Mouse (Mus musculus): ENCODE data around the gene 4930544D05Rik. TPM values are rescaled to one million over a fixed set of nuclear protein-coding genes. Genes with fewer than 3 reads are reported as not detected.
A peak's percentile ranks its signal among the peaks of the same experiment; 100 is the strongest.

Gene 4930544D05Rik
- polyA plus RNA-seq, 1 experiment from 2014 or later = not detected

GRCm38 (mm10) chr11:70653345-70654197, 37.9 kb downstream of the 4930544D05Rik start:
- Histone ChIP-seq H3K27ac (replicated peaks) (peak overlapping the region; percentile 100), H3K36me3 (ENCODE audit: control insufficient read depth, insufficient read depth, low read length) (peaks cover 14% of the 10 kb centered on the region), H3K4me3 (ENCODE audit: low read depth, low read length) (peak overlapping the region; percentile 100), H3K9me3 (ENCODE audit: control insufficient read depth, low read length) (no peaks in the 10 kb centered on the region), H3K27me3 (ENCODE audit: control insufficient read depth, insufficient read depth, low read length) (no peaks in the 10 kb centered on the region), H3K9ac (ENCODE audit: low read length) (peak overlapping the region; percentile 99), H3K4me1 (replicated peaks; ENCODE audit: control insufficient read depth, insufficient read depth) (peaks cover 5% of the 10 kb centered on the region; the same call in 1 of the 2 replicates), H3K4me2 (replicated peaks; ENCODE audit: low read depth) (peak overlapping the region; percentile 90)
- peak; percentile 51 for ATAC-seq (ENCODE audit: low FRiP score, low TSS enrichment)
- peak; percentile 83 for DNase-seq (ENCODE audit: low spot score)
- TF ChIP-seq EP300 (optimal IDR thresholded peaks at IDR 0.05) (peak; percentile 21), CTCF (IDR thresholded peaks at IDR 0.05; ENCODE audit: low read depth) (no peak; the same call in 1 of the 2 replicates)
- under 1% methylated on average over 45 of the region's 63 CpGs for WGBS

GRCm38 (mm10) chr11:70654198-70654922, 38.7 kb downstream of the 4930544D05Rik start, which contains the start of gene Pfn1:
Gene Pfn1 (minus strand): TSS chr11:70654644.
- H3K9me3 ChIP-seq (ENCODE audit: control insufficient read depth, low read length) = no peaks in the 10 kb centered on the region
- H3K4me1 ChIP-seq (replicated peaks; ENCODE audit: control insufficient read depth, insufficient read depth) = peaks cover 5% of the 10 kb centered on the region; the same call in 1 of the 2 replicates
- H3K4me2 ChIP-seq (replicated peaks; ENCODE audit: low read depth) = peak within 1 kb of the TSS; percentile 90
- H3K9ac ChIP-seq (ENCODE audit: low read length) = peak within 1 kb of the TSS; percentile 99
- WGBS = under 1% methylated on average over 44 of the region's 61 CpGs
- peak within 1 kb of the TSS; percentile 100 for H3K4me3 ChIP-seq (ENCODE audit: low read depth, low read length)
- H3K36me3 ChIP-seq (ENCODE audit: control insufficient read depth, insufficient read depth, low read length) = peaks cover 10% of the 10 kb centered on the region
- peak; percentile 53 for ATAC-seq (ENCODE audit: low FRiP score, low TSS enrichment)
- TF ChIP-seq CTCF (IDR thresholded peaks at IDR 0.05; ENCODE audit: low read depth) (no peak; the same call in 1 of the 2 replicates), EP300 (optimal IDR thresholded peaks at IDR 0.05) (no peak)
- DNase-seq (ENCODE audit: low spot score) = peak; percentile 90
- no peaks in the 10 kb centered on the region for H3K27me3 ChIP-seq (ENCODE audit: control insufficient read depth, insufficient read depth, low read length)
- H3K27ac ChIP-seq (replicated peaks) = peak within 1 kb of the TSS; percentile 100

- WGBS = under 1% methylated on average over 47 of the region's 48 CpGs
- Histone ChIP-seq H3K4me3 (ENCODE audit: low read depth, low read length) (peak overlapping the region; percentile 100), H3K27ac (replicated peaks) (peak overlapping the region; percentile 100), H3K36me3 (ENCODE audit: control insufficient read depth, insufficient read depth, low read length) (peaks cover 5% of the 10 kb centered on the region; the same call in 1 of the 2 replicates), H3K4me1 (replicated peaks; ENCODE audit: control insufficient read depth, insufficient read depth) (peaks cover 5% of the 10 kb centered on the region; the same call in 1 of the 2 replicates), H3K9me3 (ENCODE audit: control insufficient read depth, low read length) (no peaks in the 10 kb centered on the region), H3K9ac (ENCODE audit: low read length) (peak overlapping the region; percentile 67), H3K4me2 (replicated peaks; ENCODE audit: low read depth) (peak overlapping the region; percentile 90), H3K27me3 (ENCODE audit: control insufficient read depth, insufficient read depth, low read length) (no peaks in the 10 kb centered on the region)
- ATAC-seq (ENCODE audit: low FRiP score, low TSS enrichment) = peak; percentile 43
- TF ChIP-seq CTCF (IDR thresholded peaks at IDR 0.05; ENCODE audit: low read depth) = no peak
- TF ChIP-seq EP300 (optimal IDR thresholded peaks at IDR 0.05) = no peak
- peak; percentile 88 for DNase-seq (ENCODE audit: low spot score)
Observed at GRCm38 (mm10) chr11:70654923-70655570, 39.4 kb downstream of the 4930544D05Rik start.

- TF ChIP-seq EP300 (optimal IDR thresholded peaks at IDR 0.05) (no peak), CTCF (IDR thresholded peaks at IDR 0.05; ENCODE audit: low read depth) (0 out of 2 replicates have a peak, but pooled peaks have one; percentile 4)
- ATAC-seq (ENCODE audit: low FRiP score, low TSS enrichment) (peak; percentile 17), DNase-seq (ENCODE audit: low spot score) (peak; percentile 79)
- under 1% methylated on average over 60 of the region's 61 CpGs for WGBS
- peaks cover 3% of the 10 kb centered on the region; the same call in 1 of the 2 replicates for H3K36me3 ChIP-seq (ENCODE audit: control insufficient read depth, insufficient read depth, low read length)
- H3K4me2 ChIP-seq (replicated peaks; ENCODE audit: low read depth) = peak overlapping the region; percentile 90
- no peaks in the 10 kb centered on the region for H3K9me3 ChIP-seq (ENCODE audit: control insufficient read depth, low read length)
- H3K4me1 ChIP-seq (replicated peaks; ENCODE audit: control insufficient read depth, insufficient read depth) = peaks cover 5% of the 10 kb centered on the region; the same call in 1 of the 2 replicates
- H3K27ac ChIP-seq (replicated peaks) = peak overlapping the region; percentile 100
- H3K9ac ChIP-seq (ENCODE audit: low read length) = peak overlapping the region; percentile 67
- H3K27me3 ChIP-seq (ENCODE audit: control insufficient read depth, insufficient read depth, low read length) = no peaks in the 10 kb centered on the region
- H3K4me3 ChIP-seq (ENCODE audit: low read depth, low read length) = peak overlapping the region; percentile 100
Observed at GRCm38 (mm10) chr11:70655571-70656455, 40.2 kb downstream of the 4930544D05Rik start.

Data from stomach, postnatal 0 days (tissue).